Mouse (Mus musculus) inflammation-experienced regulatory T-cells, adult 6 months (primary cell): Measurements from ENCODE around the gene Sbp. TPM values are rescaled to one million over a fixed set of nuclear protein-coding genes. Genes with fewer than 3 reads are reported as not detected.

ENCODE experiments used
- ATAC-seq: one replicate; pipeline ENCODE4 v1.8.0; 2017
- polyA plus RNA-seq, 3 experiments: library from polyadenylated mRNA; unstranded; fragments of 100-300 nt; shearing (Covaris generic); gene quantifications; one replicate each; pipeline ENCODE4 v1.2.1; 2017

The Sbp gene
- polyA plus RNA-seq, 3 experiments from 2014 or later: not detected

DNA sequence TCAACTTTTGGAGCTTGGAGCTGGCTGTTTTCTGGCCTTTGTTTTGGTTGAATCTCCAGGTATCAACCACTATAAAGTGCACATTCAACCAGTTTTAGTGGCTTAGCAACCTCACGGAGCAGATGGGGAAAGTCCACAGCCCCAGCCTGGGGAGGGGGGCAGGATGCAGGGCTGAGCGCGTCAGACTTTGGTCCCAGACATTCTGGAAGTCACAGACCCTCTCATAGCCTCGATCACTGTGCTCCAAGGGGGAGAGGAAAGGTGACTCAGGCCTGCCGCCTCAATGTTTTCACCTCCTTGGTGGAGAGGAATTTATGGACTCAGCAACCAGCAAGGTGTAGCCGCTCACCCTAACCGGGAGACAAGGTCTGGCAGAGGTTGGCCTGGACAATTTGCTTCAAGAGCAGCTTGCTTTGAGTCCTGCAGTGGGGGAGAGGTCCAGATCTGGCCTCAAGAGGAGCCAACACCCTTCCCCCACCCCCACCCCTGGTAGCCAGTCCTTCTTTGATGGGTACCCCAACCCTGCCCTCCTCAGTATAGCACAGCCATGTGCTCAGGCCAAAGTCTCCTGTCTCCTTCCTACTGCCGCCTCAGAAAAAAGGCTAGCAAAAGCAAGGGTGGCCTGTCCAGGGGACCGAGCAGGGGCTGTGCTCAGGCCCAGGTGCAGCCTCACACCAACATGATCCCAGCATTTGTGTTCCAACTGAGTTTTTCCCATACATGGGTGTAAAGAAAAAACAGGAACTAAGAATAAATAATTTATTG lies 51.5 kb downstream of the Sbp start:
- ATAC-seq: no peak

DNA sequence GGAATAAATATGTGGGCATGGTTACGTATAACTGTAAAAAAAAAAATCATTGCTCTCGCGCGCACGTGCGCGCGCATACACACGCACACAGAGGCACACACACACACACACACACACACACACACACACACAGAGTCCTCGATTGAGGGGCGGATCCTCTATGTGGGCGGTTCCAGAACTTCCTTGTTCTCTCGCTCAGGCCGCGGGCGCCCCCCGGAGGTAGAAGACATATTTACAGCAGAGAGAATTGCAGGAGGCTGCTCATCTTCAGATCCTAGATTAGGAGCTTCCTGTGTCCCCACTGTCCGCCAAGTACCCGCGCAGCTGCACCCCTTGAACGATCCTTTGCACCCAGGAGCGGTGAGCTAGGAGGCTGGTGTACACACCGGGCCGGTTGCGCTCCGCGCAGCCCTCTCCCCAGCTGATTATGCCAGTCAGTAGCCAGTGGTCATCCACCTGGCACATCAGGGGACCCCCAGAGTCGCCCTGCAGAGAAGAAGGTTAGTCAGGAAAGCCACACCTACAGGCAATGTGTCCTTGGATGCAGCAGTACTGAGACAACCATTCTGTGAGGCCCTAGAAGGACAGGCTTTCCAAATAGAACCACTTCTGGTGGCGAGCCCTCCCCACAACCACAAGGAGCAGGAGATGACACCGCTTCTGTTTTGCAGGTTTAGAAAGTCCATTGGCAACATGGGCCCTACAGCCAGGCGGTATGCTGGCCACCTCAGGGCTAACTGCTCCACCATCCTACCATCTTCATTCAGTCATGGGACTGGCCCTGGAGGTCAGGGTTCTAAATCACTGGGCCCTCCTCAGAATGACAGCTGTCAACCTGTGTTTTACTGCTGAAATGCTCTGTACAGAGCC lies 52.3 kb downstream of the Sbp start:
- ATAC-seq: peak; percentile 85

DNA sequence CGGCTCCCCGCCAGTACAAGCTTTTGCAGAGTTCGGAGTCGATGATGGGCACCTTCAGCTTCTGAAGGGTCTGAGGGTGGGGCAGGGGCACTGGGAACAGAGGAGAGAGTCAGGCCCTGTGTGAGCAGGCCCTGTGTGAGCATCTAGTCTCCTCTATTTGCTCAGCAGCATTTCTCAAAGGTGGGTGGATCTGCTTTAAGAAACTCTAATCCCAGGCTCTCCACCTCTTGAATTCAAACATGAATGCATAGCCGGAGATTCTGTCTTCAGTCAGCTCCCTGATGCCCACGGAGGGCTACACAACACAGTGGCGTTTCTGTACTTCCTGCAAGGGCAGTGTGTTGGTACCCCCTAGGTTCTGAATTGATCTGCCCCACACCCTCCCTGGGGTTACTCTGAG lies 53.2 kb downstream of the Sbp start:
- ATAC-seq: no peak

Other genes with a start within 250 kb of the Sbp start
- gene 1520401A03Rik, start 218.9 kb upstream of the Sbp start, polyA plus RNA-seq: not detected
- gene Pkmyt1, start 215.3 kb upstream of the Sbp start, polyA plus RNA-seq: 10 to 100 TPM in 2 of 3 experiments, 1 to 10 TPM in 1; 7.5 to 18.5 (median 11.3) TPM
- gene Paqr4, start 200.8 kb upstream of the Sbp start, polyA plus RNA-seq: 1 to 10 TPM; 1.3 to 7.2 (median 2.5) TPM
- 1 to 10 TPM in 2 of 3 experiments, under 1 TPM in 1; 0.78 to 3.2 (median 1.1) TPM for gene Kremen2, start 195.8 kb upstream of the Sbp start, polyA plus RNA-seq
- gene Flywch1, start 170.1 kb upstream of the Sbp start, polyA plus RNA-seq: 10 to 100 TPM; 13.2 to 15.6 (median 13.7) TPM
- gene Flywch2, start 155.6 kb upstream of the Sbp start, polyA plus RNA-seq: 1 to 10 TPM; 1.3 to 3.1 (median 2.3) TPM
- gene Srrm2, start 151.1 kb upstream of the Sbp start, polyA plus RNA-seq: 100 to 1,000 TPM; 271 to 328 (median 302) TPM
- 100 to 1,000 TPM; 674 to 762 (median 707) TPM for gene Elob, start 112.5 kb upstream of the Sbp start, polyA plus RNA-seq
- 1 to 10 TPM in 2 of 3 experiments, not detected in 1; 1.3 to 1.6 TPM for gene Prss33, start 105.6 kb upstream of the Sbp start, polyA plus RNA-seq
- 1 to 10 TPM in 1 of 3 experiments, under 1 TPM in 1, not detected in 1; 0.34 to 1.1 TPM for gene Prss32, start 97.8 kb upstream of the Sbp start, polyA plus RNA-seq
- gene Prss41, start 97.5 kb upstream of the Sbp start, polyA plus RNA-seq: 10 to 100 TPM in 2 of 3 experiments, 1 to 10 TPM in 1; 3.9 to 19.1 (median 13.6) TPM
- gene Prss21, start 73.6 kb upstream of the Sbp start, polyA plus RNA-seq: not detected
- not detected for gene Dcpp1, start 60.8 kb upstream of the Sbp start, polyA plus RNA-seq
- not detected for gene Dcpp2, start 60.8 kb upstream of the Sbp start, polyA plus RNA-seq
- not detected for gene Dcpp3, start 24.2 kb upstream of the Sbp start, polyA plus RNA-seq
- gene Sbpl, start 13.6 kb downstream of the Sbp start, polyA plus RNA-seq: not detected
- gene Prss30, start 38.9 kb downstream of the Sbp start, polyA plus RNA-seq: 1 to 10 TPM in 1 of 3 experiments, not detected in 2; 2.4 TPM
- not detected for gene Prss22, start 56.4 kb downstream of the Sbp start, polyA plus RNA-seq
- gene Prss27, start 96.5 kb downstream of the Sbp start, polyA plus RNA-seq: under 1 TPM in 1 of 3 experiments, not detected in 2; 0.36 TPM
- 1 to 10 TPM; 4.3 to 6.5 (median 6.3) TPM for gene Kctd5, start 131.8 kb downstream of the Sbp start, polyA plus RNA-seq
- gene Pdpk1, start 209.3 kb downstream of the Sbp start, polyA plus RNA-seq: 10 to 100 TPM; 34.1 to 47.4 (median 39.7) TPM
- 10 to 100 TPM; 21.6 to 30.0 (median 29.7) TPM for gene Amdhd2, start 222.1 kb downstream of the Sbp start, polyA plus RNA-seq
- 100 to 1,000 TPM; 164 to 208 (median 177) TPM for gene Atp6v0c, start 228.0 kb downstream of the Sbp start, polyA plus RNA-seq